Mouse (Mus musculus) lung, embryonic 15.5 days (tissue): Measurements from ENCODE around the gene Gnat1. TPM values are rescaled to one million over a fixed set of nuclear protein-coding genes. Genes with fewer than 3 reads are reported as not detected.

Source experiments
- ATAC-seq: fragments of 200-750 bp; cut with Nextera tagmentation; 2 replicates; pipeline ENCODE4 v1.8.0; 2017; ENCODE audit warnings: moderate number of reproducible peaks, borderline replicate concordance; ENCODE audit not compliant: low FRiP score, low TSS enrichment; ENCODE audit errors: extremely low read depth
- H3K27ac ChIP-seq: fragments of 300-500 bp; sonication (generic); 2 replicates; pipeline ENCODE4 v1.5.1; 2015; ENCODE audit warnings: moderate library complexity, mild to moderate bottlenecking, inconsistent platforms
- H3K27me3 ChIP-seq: fragments of 300-500 bp; sonication (generic); 2 replicates; pipeline ENCODE4 v1.6.1; 2015; ENCODE audit warnings: inconsistent platforms
- H3K36me3 ChIP-seq: fragments of 300-500 bp; sonication (generic); 2 replicates; pipeline ENCODE4 v1.6.1; 2015; ENCODE audit warnings: inconsistent platforms
- H3K4me1 ChIP-seq: fragments of 300-500 bp; sonication (generic); 2 replicates; pipeline ENCODE4 v1.6.1; 2015; ENCODE audit warnings: inconsistent platforms
- H3K4me2 ChIP-seq: fragments of 300-500 bp; sonication (generic); 2 replicates; pipeline ENCODE4 v1.6.1; 2015; ENCODE audit warnings: inconsistent platforms, mild to moderate bottlenecking, moderate library complexity
- H3K4me3 ChIP-seq: fragments of 300-500 bp; sonication (generic); 2 replicates; pipeline ENCODE4 v1.5.1; 2015; ENCODE audit warnings: mild to moderate bottlenecking, inconsistent platforms
- H3K9ac ChIP-seq: fragments of 300-500 bp; sonication (generic); 2 replicates; pipeline ENCODE4 v1.6.1; 2015; ENCODE audit warnings: inconsistent platforms
- H3K9me3 ChIP-seq: fragments of 300-500 bp; sonication (generic); 2 replicates; pipeline ENCODE4 v1.6.1; 2016; ENCODE audit warnings: inconsistent platforms
- WGBS: fragments of 180-500 bp; shearing (Covaris S2); methylation state at CpG from one replicate; pipeline ENCODE4 v1.1.7; 2015; 5-methylcytosine and 5-hydroxymethylcytosine counted together
- polyA plus RNA-seq: library from polyadenylated mRNA; unstranded; fragments of >200 nt; fragmentation: Nextera tagmentation; extraction: Ambion mirVana; gene quantifications from 2 replicates; pipeline ENCODE4 v1.2.1, GENCODE M21; 2015

Gene Gnat1
- polyA plus RNA-seq, 1 experiment from 2014 or later, result 0.54 TPM

- Histone ChIP-seq H3K27me3 (no peaks in the 10 kb centered on the region), H3K9me3 (no peaks in the 10 kb centered on the region), H3K4me1 (peaks cover 17% of the 10 kb centered on the region), H3K27ac (no peak overlapping the region), H3K36me3 (no peaks in the 10 kb centered on the region), H3K9ac (no peak overlapping the region), H3K4me2 (no peak overlapping the region), H3K4me3 (no peak overlapping the region)
- 0 out of 2 replicates have a peak, but pooled peaks have one; percentile 16 for ATAC-seq
- 29% methylated on average over 12 of the region's 12 CpGs for whole genome bisulfite sequencing
These were observed 28.6 kb downstream of the Gnat1 start for GRCm38 (mm10) chr9:107650708-107651481.

- WGBS, result 68% methylated on average over 7 of the region's 7 CpGs
- Histone ChIP-seq H3K36me3 (no peaks in the 10 kb centered on the region), H3K4me2 (no peak overlapping the region), H3K9ac (no peak overlapping the region), H3K9me3 (no peaks in the 10 kb centered on the region), H3K4me1 (peaks cover 20% of the 10 kb centered on the region), H3K4me3 (no peak overlapping the region), H3K27ac (no peak overlapping the region), H3K27me3 (no peaks in the 10 kb centered on the region)
- no peak for ATAC-seq
These were observed 29.3 kb downstream of the Gnat1 start for GRCm38 (mm10) chr9:107650225-107650624.

- H3K27me3 ChIP-seq, result no peaks in the 10 kb centered on the region
- 44% methylated on average over 3 of the region's 3 CpGs for WGBS
- H3K4me2 ChIP-seq, result no peak overlapping the region
- no peak overlapping the region for H3K9ac ChIP-seq
- no peaks in the 10 kb centered on the region for H3K36me3 ChIP-seq
- no peak overlapping the region for H3K4me3 ChIP-seq
- peaks cover 33% of the 10 kb centered on the region for H3K4me1 ChIP-seq
- H3K27ac ChIP-seq, result no peak overlapping the region
- H3K9me3 ChIP-seq, result no peaks in the 10 kb centered on the region
- ATAC-seq, result no peak
These were observed 30.7 kb downstream of the Gnat1 start for GRCm38 (mm10) chr9:107648767-107649166.

GRCm38 (mm10) chr9:107646975-107647374 is 32.5 kb downstream of the Gnat1 start:
- no peak overlapping the region for H3K4me3 ChIP-seq
- no peak overlapping the region for H3K4me2 ChIP-seq
- no peaks in the 10 kb centered on the region for H3K36me3 ChIP-seq
- no peak overlapping the region for H3K9ac ChIP-seq
- 75% methylated on average over 6 of the region's 6 CpGs for WGBS
- no peaks in the 10 kb centered on the region for H3K9me3 ChIP-seq
- peaks cover 33% of the 10 kb centered on the region for H3K4me1 ChIP-seq
- no peaks in the 10 kb centered on the region for H3K27me3 ChIP-seq
- no peak overlapping the region for H3K27ac ChIP-seq
- no peak for ATAC-seq

- H3K27ac ChIP-seq, result no peak overlapping the region
- peaks cover 28% of the 10 kb centered on the region for H3K4me1 ChIP-seq
- no peaks in the 10 kb centered on the region for H3K36me3 ChIP-seq
- H3K27me3 ChIP-seq, result no peaks in the 10 kb centered on the region
- no peak overlapping the region for H3K4me3 ChIP-seq
- peak; percentile 65; the same call in 1 of the 2 replicates for ATAC-seq
- no peaks in the 10 kb centered on the region for H3K9me3 ChIP-seq
- 13% methylated on average over 5 of the region's 5 CpGs for WGBS
- H3K9ac ChIP-seq, result no peak overlapping the region
- 0 out of 2 replicates have a peak overlapping the region, but pooled peaks have one; percentile 22 for H3K4me2 ChIP-seq
These were observed 33.9 kb downstream of the Gnat1 start for GRCm38 (mm10) chr9:107645577-107645976.

- Histone ChIP-seq H3K27ac (no peak overlapping the region), H3K36me3 (no peaks in the 10 kb centered on the region), H3K4me2 (peak overlapping the region; percentile 69), H3K27me3 (no peaks in the 10 kb centered on the region), H3K4me1 (peaks cover 24% of the 10 kb centered on the region), H3K9me3 (no peaks in the 10 kb centered on the region), H3K9ac (peak overlapping the region; percentile 45; the same call in 1 of the 2 replicates), H3K4me3 (peak overlapping the region; percentile 38; the same call in 1 of the 2 replicates)
- WGBS, result 40% methylated on average over 7 of the region's 7 CpGs
- ATAC-seq, result no peak
These were observed 34.4 kb downstream of the Gnat1 start for GRCm38 (mm10) chr9:107645153-107645510.

GRCm38 (mm10) chr9:107644495-107645152 is 34.9 kb downstream of the Gnat1 start:
- H3K27ac ChIP-seq, result peak overlapping the region; percentile 45; the same call in 1 of the 2 replicates
- H3K9ac ChIP-seq, result peak overlapping the region; percentile 45
- peak overlapping the region; percentile 38 for H3K4me3 ChIP-seq
- H3K9me3 ChIP-seq, result no peaks in the 10 kb centered on the region
- peak; percentile 82 for ATAC-seq
- 3% methylated on average over 35 of the region's 35 CpGs for WGBS
- H3K27me3 ChIP-seq, result no peaks in the 10 kb centered on the region
- H3K4me1 ChIP-seq, result peaks cover 22% of the 10 kb centered on the region
- peak overlapping the region; percentile 69 for H3K4me2 ChIP-seq
- H3K36me3 ChIP-seq, result no peaks in the 10 kb centered on the region

- Histone ChIP-seq H3K27ac (no peak overlapping the region), H3K4me1 (peaks cover 16% of the 10 kb centered on the region), H3K9me3 (no peaks in the 10 kb centered on the region), H3K4me2 (peak overlapping the region; percentile 69; the same call in 1 of the 2 replicates), H3K9ac (peak overlapping the region; percentile 45; the same call in 1 of the 2 replicates), H3K27me3 (no peaks in the 10 kb centered on the region), H3K36me3 (no peaks in the 10 kb centered on the region), H3K4me3 (no peak overlapping the region)
- WGBS, result 89% methylated on average over 13 of the region's 13 CpGs
- ATAC-seq, result no peak
These were observed 35.8 kb downstream of the Gnat1 start for GRCm38 (mm10) chr9:107643544-107644214.

- no peaks in the 10 kb centered on the region for H3K36me3 ChIP-seq
- H3K4me3 ChIP-seq, result no peak overlapping the region
- no peak for ATAC-seq
- no peak overlapping the region for H3K27ac ChIP-seq
- H3K9me3 ChIP-seq, result no peaks in the 10 kb centered on the region
- H3K27me3 ChIP-seq, result no peaks in the 10 kb centered on the region
- 63% methylated on average over 8 of the region's 8 CpGs for WGBS
- H3K9ac ChIP-seq, result no peak overlapping the region
- no peak overlapping the region for H3K4me2 ChIP-seq
- peaks cover 16% of the 10 kb centered on the region for H3K4me1 ChIP-seq
These were observed 37.8 kb downstream of the Gnat1 start for GRCm38 (mm10) chr9:107641666-107642065.

- H3K9ac ChIP-seq, result no peak overlapping the region
These were observed 39.2 kb downstream of the Gnat1 start for GRCm38 (mm10) chr9:107640257-107640772.

GRCm38 (mm10) chr9:107637070-107637469 is 42.4 kb downstream of the Gnat1 start:
- H3K9me3 ChIP-seq, result no peaks in the 10 kb centered on the region
- no peak overlapping the region for H3K9ac ChIP-seq
- no peak overlapping the region for H3K4me3 ChIP-seq
- no peak overlapping the region for H3K27ac ChIP-seq
- H3K36me3 ChIP-seq, result no peaks in the 10 kb centered on the region
- no peaks in the 10 kb centered on the region for H3K27me3 ChIP-seq
- 24% methylated on average over 7 of the region's 7 CpGs for WGBS
- no peak for ATAC-seq
- peaks cover 20% of the 10 kb centered on the region for H3K4me1 ChIP-seq
- H3K4me2 ChIP-seq, result no peak overlapping the region

More at GRCm38 (mm10) chr9:107640257-107640772, 39.2 kb downstream of the Gnat1 start:
- 28% methylated on average over 8 of the region's 8 CpGs for WGBS
- no peaks in the 10 kb centered on the region for H3K36me3 ChIP-seq
- no peak for ATAC-seq
- H3K27me3 ChIP-seq, result no peaks in the 10 kb centered on the region
- H3K9me3 ChIP-seq, result no peaks in the 10 kb centered on the region
- no peak overlapping the region for H3K4me3 ChIP-seq
- no peak overlapping the region for H3K4me2 ChIP-seq
- H3K27ac ChIP-seq, result peak overlapping the region; percentile 35; the same call in 1 of the 2 replicates
- H3K4me1 ChIP-seq, result peaks cover 19% of the 10 kb centered on the region
